Mouse (Mus musculus) lung, adult 2 months (tissue): ENCODE results near the gene Stt3b.

Experiments
- CTCF ChIP-seq: fragments of 200-500 bp; IDR thresholded peaks from 2 replicates; pipeline ENCODE4 v1.5.1; 2011; ENCODE audit warnings: mild to moderate bottlenecking, low read length, control low read depth; ENCODE audit not compliant: insufficient read depth
- POLR2A ChIP-seq: fragments of 200-500 bp; IDR thresholded peaks from 2 replicates; pipeline ENCODE4 v1.6.1; 2011; ENCODE audit warnings: low read depth, mild to moderate bottlenecking, control low read depth, low read length, borderline replicate concordance; ENCODE audit errors: extremely low read depth

DNA sequence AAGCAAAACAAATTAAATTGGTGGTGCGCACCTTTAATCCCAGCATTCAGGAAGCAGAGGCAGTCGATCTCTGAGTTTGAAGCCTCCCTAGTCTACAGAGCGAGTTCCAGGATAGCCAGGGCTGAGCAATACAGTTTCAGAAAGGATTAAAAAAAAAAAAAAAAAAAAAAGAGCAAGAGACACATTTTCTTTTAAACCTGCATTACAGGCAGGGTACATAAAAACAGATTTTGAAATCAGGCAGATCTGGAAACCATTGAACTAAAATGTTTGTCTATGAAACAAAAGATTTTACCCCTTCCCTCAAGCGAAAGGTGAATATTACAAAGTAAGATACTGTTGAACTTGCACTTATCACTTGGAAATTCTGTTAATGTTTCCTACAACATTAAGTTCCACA lies 6.1 kb downstream of the Stt3b start:
- no peak for TF ChIP-seq CTCF
- TF ChIP-seq POLR2A, result no peak
